Mouse (Mus musculus) lung, adult 2 months (tissue): ENCODE data around the gene Dennd4b.

Experiments
- CTCF ChIP-seq: fragments of 200-500 bp; IDR thresholded peaks from 2 replicates; pipeline ENCODE4 v1.5.1; 2011; ENCODE audit warnings: mild to moderate bottlenecking, low read length, control low read depth; ENCODE audit not compliant: insufficient read depth
- POLR2A ChIP-seq: fragments of 200-500 bp; IDR thresholded peaks from 2 replicates; pipeline ENCODE4 v1.6.1; 2011; ENCODE audit warnings: low read depth, mild to moderate bottlenecking, control low read depth, low read length, borderline replicate concordance; ENCODE audit errors: extremely low read depth

DNA sequence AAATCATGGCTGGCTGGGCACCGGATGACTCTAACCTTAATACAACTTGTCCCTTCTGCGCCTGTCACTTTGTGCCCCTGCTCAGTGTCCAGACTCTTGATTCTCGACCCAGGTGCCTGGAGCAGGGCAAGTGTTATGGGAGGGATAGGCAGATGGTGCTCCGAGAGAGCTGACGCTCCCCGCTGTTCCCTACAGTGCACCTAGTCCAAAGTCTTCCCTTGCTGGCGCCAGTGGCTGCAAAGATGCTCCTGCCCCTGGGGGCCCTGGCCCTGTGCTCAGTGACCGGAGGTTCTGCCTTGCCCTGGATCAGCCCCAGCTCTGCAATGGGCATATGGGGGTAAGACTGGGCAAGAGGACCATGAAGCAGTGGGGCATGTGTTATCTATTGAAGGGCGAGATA, 12.8 kb downstream of the Dennd4b start:
- no peak for TF ChIP-seq CTCF
- TF ChIP-seq POLR2A, result no peak
